Mouse (Mus musculus) cortical plate, adult 2 months (tissue): ENCODE results near the gene Cd207.

Experiments
- CTCF ChIP-seq: fragments of 200-500 bp; IDR thresholded peaks from 2 replicates; pipeline ENCODE4 v1.5.1; 2011; ENCODE audit warnings: mild to moderate bottlenecking, control low read depth, low read length; ENCODE audit not compliant: insufficient read depth; ENCODE audit errors: extremely low read depth
- POLR2A ChIP-seq: fragments of 200-500 bp; IDR thresholded peaks from 2 replicates; pipeline ENCODE4 v1.6.1; 2011; ENCODE audit warnings: mild to moderate bottlenecking, low read length, control low read depth; ENCODE audit not compliant: insufficient read depth; ENCODE audit errors: extremely low read depth

GRCm38 (mm10) chr6:83701001-83701400 is 23.3 kb upstream of the Cd207 start:
- TF ChIP-seq CTCF = no peak
- no peak for TF ChIP-seq POLR2A
